Mouse (Mus musculus): ENCODE results near the gene Spg21.
A peak's percentile ranks its signal among the peaks of the same experiment; 100 is the strongest.

Gene Spg21

GRCm38 (mm10) chr9:65460732-65461442, at the start of gene Spg21:
Spg21 (plus strand) TSS chr9:65460947.
- peak; percentile 92 for DNase-seq (ENCODE audit: low spot score)

GRCm38 (mm10) chr9:65411326-65411725, 49.4 kb upstream of the Spg21 start:
- no peak for DNase-seq (ENCODE audit: low spot score)

GRCm38 (mm10) chr9:65417738-65418137, 43.0 kb upstream of the Spg21 start:
- no peak for DNase-seq (ENCODE audit: low spot score)

- DNase-seq (ENCODE audit: low spot score): no peak
These were observed 41.1 kb upstream of the Spg21 start for GRCm38 (mm10) chr9:65419633-65420032.

- no peak for DNase-seq (ENCODE audit: low spot score)
These were observed 37.8 kb upstream of the Spg21 start, which contains the start of gene Slc51b for GRCm38 (mm10) chr9:65422760-65423501. Slc51b (minus strand) TSS chr9:65422955.

- DNase-seq (ENCODE audit: low spot score): no peak
These were observed 36.4 kb upstream of the Spg21 start for GRCm38 (mm10) chr9:65424393-65424792.

GRCm38 (mm10) chr9:65427511-65427910, 33.2 kb upstream of the Spg21 start:
- no peak for DNase-seq (ENCODE audit: low spot score)

GRCm38 (mm10) chr9:65428003-65428402, 32.7 kb upstream of the Spg21 start:
- no peak for DNase-seq (ENCODE audit: low spot score)

- DNase-seq (ENCODE audit: low spot score): no peak
These were observed 30.3 kb upstream of the Spg21 start for GRCm38 (mm10) chr9:65430401-65430800.

GRCm38 (mm10) chr9:65430921-65431320, 29.8 kb upstream of the Spg21 start:
- no peak for DNase-seq (ENCODE audit: low spot score)

GRCm38 (mm10) chr9:65432236-65432635, 28.5 kb upstream of the Spg21 start:
- peak; percentile 49 for DNase-seq (ENCODE audit: low spot score)

- DNase-seq (ENCODE audit: low spot score): no peak
These were observed 26.6 kb upstream of the Spg21 start for GRCm38 (mm10) chr9:65434140-65434539.

GRCm38 (mm10) chr9:65435211-65435610, 25.5 kb upstream of the Spg21 start:
- DNase-seq (ENCODE audit: low spot score): no peak

- DNase-seq (ENCODE audit: low spot score): peak; percentile 67
These were observed 25.0 kb upstream of the Spg21 start, which contains the start of gene Mtfmt for GRCm38 (mm10) chr9:65435671-65436301. Mtfmt (plus strand) TSS chr9:65435782.

GRCm38 (mm10) chr9:65444692-65445091, 16.1 kb upstream of the Spg21 start:
- no peak for DNase-seq (ENCODE audit: low spot score)

GRCm38 (mm10) chr9:65447951-65448350, 12.8 kb upstream of the Spg21 start:
- no peak for DNase-seq (ENCODE audit: low spot score)

- no peak for DNase-seq (ENCODE audit: low spot score)
These were observed 1.8 kb upstream of the Spg21 start for GRCm38 (mm10) chr9:65458975-65459374.

- DNase-seq (ENCODE audit: low spot score): no peak
These were observed 549 bp upstream of the Spg21 start for GRCm38 (mm10) chr9:65460198-65460597.

- DNase-seq (ENCODE audit: low spot score): no peak
These were observed 1.8 kb downstream of the Spg21 start for GRCm38 (mm10) chr9:65462544-65462943.

GRCm38 (mm10) chr9:65464161-65464560, 3.4 kb downstream of the Spg21 start:
- DNase-seq (ENCODE audit: low spot score): no peak

- no peak for DNase-seq (ENCODE audit: low spot score)
These were observed 4.5 kb downstream of the Spg21 start for GRCm38 (mm10) chr9:65465241-65465640.

GRCm38 (mm10) chr9:65467686-65468085, 6.9 kb downstream of the Spg21 start:
- no peak for DNase-seq (ENCODE audit: low spot score)

- DNase-seq (ENCODE audit: low spot score): no peak
These were observed 12.0 kb downstream of the Spg21 start for GRCm38 (mm10) chr9:65472769-65473168.

All from urinary bladder, postnatal 10 days (tissue).